Mouse (Mus musculus) right cerebral cortex, postnatal 14 days (tissue): ENCODE data around the gene Ubash3b.

ENCODE experiments used
- DNase-seq: peaks from one replicate; pipeline ENCODE4 v3.0.0; 2022

Gene Ubash3b

DNA sequence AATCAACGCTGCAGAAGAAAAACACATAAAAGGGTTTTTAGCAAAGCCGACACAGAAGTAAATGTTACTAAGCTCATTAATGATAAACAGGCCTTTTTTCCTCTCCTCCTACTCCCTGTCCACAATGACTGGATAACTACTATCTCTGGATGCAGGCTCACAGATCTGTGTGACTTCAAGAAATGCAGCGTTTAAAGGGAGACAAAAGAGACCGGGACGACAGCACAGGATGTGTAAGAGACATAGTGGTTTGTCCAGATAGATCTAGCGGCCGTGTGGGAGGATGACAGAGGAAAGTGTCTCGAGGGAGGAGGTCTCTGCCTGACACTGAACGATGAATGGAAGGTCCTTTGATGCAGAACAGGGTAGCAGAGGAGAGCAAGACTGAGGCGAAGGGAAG, 5.4 kb upstream of the Ubash3b start:
- no peak for DNase-seq

DNA sequence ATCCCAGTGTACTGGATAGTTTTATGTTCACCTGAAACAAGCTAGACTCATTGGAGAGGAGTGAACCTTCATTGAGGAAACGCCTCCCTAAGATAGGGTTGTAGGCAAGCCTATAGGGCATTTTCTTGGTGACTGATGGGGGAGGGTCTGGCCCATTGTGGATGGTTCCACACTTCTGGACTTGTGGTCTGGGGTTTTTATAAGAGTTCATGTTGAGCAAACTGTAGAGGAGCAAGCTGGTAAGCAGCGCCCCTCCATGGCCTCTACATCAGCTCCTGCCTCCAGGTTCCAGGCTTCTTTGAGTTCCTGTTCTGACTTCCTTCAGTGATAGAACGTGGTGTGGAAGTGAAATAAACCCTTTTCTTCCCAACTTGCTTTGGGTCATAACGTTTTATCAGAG, 866 bp upstream of the Ubash3b start:
- DNase-seq, result no peak

DNA sequence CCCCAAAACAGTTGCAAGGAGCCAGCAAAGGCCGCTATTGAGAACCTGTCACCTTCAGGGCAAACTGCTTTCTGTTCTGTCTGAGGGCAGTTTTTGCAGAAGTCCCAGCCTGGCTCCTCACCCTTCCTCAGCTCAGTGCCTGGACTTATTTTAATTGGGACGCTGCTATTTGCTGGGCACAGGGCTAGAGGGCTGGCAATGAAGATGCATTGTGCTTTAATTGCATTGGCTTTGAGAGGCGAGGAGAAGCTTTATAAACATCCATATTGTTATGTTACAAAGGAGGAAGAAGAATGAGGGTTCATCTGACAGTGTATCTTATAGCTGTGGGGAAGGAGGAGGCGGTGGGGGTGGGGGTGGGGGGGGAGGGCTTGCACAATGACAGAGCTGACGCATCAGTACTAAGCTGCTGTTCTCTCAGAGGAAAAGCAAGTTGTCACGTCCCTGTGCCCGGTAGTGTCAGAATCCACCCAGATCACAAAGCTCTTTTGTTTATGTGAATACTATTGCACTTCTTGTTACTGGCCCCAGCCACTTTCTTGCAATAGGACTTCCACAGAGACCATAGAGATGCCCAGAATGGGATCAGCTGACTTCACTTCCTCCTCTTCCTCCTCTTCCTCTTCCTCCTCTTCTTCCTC, 841 bp downstream of the Ubash3b start:
- DNase-seq, result no peak

DNA sequence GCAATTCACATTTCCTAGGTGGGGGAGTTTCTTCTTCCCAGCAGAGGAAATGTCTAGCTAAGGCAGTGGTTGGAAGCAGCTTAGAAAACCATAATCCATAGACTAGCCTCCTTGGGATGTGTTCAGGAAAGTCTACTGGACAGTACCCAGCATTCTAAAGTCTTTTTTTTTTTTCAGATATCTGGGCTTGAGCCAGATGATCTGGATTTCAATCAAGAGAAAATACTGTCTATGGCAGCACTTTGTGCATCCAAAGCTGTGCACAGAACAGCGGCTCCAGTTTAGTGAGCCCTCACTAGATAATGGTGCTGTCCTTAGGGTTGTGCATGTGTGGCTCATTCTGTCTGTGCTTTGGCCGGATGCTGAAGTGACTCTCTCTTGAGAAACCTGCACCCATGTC, 2.3 kb downstream of the Ubash3b start:
- no peak for DNase-seq

DNA sequence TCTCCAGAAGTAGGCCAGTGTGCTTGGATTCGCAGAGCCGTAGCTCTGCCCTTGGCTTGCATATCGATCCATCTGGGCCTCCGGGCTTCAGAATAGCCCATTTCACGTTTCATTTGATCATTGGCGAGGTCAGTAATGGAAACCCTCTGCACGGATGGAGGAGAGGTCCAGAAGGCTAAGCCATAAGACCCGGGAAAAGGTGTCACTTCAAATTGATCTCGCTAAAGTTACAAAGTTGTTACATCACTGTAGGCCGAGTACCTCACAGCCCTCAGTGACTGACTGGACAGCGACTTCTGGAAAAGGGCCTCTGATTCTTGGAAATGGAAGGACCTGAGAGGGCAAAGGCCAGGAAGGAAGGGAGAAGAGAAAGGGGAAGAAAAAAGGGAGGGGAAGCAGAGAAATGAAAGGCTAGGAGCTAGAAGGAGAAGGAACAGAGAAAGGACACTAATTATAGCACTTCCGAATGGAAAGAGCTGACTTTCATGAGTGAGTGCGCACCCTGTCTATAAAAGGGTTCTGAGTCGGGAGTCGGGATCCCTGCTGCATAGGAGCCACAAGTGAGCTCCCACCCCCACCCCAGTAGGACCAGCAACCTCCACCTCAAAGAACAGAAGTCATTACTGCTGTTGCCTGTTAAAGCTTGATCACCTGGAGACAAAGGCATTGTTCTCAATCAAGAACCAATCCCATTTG, 3.5 kb downstream of the Ubash3b start:
- DNase-seq, result no peak

DNA sequence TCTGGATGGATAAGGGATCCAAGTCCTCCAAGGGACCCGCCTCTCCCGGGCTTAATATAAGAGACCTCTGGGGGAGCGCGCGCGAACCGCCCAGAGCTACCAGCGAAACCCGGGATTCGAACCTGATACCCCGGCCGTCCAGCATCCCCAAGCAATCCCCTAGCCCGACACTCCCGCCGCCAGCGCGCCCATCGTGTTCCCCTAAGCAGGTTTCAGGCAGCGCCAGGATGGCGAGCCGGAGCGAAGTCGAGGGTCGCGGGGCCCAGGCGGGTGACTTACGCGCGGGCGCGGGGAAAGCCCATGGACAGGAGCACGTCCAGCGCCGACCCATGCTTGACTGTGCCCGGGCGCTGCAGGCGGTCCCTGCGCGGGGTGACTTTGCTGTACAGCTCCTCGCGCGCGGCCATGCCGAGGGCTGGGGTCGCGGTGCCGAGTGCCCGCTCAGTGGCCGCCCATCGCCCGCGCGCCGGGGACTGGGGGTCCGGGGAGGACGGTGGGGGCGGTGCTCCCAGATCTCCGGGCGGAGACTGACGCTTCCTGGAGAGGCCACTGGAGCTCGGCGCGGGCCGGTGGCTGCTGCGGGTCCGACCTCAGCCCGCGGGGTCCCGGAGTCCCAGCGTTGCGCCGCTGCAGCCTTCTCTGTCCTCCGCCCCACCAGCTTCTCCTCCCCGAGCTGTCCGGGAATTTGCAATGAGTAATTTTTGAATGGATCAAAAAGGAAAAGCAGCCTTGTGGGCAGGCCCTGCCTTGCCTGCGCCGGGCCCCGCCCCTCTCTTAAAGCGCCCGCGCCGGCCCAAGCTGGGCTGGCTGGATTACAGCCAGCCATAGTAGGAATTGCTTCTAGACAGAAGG, 4.3 kb downstream of the Ubash3b start:
- peak; percentile 67 for DNase-seq

DNA sequence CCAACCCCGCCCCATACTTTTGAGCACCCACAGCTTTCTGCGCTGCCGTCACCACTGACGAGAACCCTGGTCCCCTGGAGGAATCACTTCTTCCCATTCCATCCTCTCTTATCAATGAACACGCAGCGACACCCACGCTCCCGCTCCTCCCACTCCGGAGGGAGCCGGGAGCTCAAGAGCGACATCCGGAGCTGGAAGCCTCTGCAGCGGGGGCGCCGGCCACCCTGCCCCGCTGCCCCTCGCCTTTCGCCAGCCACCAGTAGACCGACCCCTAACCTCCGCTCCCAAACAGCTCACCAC, 4.8 kb downstream of the Ubash3b start:
- no peak for DNase-seq

DNA sequence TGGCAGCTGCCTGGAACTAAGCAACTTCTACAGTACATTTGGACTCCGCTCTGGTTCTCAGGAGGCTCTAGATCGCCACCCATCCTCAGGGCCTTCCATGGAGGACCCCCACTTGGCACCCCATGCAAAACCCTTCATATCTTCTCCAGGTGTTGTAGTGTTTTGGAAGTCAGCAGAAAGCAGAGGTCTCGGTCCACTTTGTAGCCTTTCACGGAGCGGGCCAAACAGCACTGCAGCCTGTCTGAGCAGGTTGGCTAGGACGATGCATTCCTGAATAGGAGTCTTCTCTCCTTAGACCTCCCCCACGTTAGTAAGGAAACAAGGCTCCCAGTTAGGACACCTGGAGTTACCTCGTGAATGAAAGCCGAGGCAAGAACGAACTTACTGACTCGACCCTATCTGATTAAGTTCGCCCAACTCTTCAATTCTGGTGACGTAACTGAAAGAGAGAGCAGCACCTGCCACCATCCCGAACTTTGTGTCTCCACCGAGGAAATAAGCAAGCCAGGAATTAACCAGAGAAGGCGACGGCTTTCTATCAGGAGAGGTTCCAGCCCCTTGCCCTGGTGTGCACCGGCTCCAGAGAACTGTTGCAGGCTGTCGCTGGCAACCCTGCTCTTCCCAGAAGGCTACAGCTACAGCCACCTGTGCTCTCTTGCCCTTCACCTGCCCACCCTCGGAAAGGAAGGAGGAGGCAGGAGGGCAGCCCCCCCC, 5.3 kb downstream of the Ubash3b start:
- DNase-seq, result no peak

DNA sequence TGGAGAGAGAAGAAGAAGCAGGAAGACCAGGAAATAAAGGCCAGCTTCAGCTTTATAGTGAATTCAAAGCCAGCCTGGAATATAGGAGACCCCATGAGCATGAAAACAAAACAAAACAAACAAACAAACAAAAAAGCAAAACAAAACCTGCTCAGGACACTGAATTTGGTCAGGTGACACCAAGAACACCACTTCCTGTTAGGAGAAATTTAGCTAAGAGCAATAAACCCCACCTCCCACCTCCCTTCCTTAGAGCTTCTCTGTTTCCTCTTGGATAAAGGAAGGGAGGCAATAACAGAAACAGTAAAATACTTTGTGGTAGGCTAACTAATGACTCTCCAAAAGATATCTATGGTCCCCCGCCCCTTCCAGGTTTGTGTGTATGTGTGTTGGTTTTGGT, 7.5 kb downstream of the Ubash3b start:
- DNase-seq, result no peak

DNA sequence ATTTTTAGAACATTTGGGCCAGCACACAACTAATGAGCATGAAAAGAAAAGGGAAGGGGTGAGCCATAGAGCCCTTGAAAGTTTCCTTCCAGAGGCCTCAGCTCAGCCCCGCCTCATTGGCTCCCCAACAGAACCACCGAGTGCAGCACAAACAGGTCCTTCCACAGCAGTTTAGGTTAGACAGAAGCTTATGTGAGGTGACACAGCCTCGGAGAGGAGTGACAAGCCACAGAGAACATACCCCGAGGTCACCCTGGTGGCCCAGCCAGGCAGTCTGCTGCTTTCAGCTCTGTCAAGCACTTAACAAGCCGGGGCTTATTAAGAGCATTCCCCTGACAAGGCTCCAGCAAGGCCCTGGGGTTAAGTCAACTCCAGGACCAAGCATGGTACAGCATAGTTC, 8.4 kb downstream of the Ubash3b start:
- DNase-seq, result no peak

DNA sequence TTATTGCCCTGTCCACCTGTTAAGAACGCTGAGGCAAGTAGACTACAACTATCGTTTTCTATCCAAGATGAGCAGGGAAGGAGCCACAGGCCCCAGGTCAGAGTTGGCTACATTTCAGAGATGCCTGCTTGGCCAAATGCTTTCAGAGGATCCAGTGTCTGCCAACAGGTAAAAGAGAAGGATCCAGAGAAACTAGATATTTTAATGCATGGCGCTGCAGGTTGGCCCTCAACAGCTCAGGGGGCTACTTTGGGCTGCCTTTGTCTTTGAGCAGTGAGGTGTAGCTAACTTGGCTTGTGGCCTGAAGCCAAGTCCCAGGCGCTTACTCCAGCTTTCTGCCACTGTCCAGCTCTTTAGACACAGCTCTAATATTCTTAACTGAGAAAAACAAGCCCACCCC, 10.0 kb downstream of the Ubash3b start:
- DNase-seq, result no peak

DNA sequence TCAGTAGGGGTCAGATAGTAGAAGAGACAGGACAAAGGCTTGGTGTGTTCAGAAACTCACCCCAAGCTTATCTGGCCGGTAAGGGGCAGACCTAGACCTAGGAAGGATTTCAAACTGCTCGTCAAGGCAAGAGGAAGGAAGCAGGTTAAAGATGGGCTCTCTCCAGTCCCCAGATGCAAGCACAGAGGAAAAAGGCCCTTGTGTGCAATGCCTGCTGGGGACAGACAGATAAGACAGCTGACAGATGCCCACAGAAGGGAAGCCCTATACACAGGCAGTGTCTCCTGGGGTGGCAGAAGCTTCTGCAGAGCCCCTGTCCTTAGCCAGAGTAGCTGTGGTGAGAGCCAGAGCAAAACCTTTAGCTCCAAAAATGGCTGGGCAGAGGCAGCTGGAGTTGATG, 11.6 kb downstream of the Ubash3b start:
- DNase-seq, result no peak

DNA sequence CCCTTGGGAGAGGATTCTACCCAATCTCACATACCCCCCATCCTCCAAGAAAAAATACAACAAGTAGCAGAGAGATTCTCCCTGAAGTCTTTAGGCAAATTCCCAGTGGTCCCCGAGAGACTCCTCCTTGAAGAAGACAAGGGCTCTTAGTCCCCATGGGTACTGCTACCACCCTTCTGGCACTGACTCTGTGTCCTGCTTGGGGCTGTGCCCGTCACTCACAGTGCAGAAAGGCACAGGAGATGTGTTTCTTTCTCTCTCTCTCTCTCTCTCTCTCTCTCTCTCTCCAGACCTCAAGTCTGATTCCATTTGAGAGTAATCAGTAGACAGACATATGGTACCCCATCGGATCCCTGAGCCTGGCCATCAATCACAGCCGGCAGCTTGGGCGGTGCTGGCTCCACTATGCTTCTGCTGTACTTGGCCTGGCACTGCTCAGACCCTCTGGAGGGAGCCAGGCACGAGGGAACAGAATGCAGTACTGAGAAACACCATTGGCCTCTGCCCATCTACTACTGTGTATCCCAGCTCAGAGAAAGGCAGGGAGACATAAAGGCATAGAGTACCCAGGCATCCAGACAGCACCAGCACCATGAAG, 12.3 kb downstream of the Ubash3b start:
- DNase-seq, result no peak

DNA sequence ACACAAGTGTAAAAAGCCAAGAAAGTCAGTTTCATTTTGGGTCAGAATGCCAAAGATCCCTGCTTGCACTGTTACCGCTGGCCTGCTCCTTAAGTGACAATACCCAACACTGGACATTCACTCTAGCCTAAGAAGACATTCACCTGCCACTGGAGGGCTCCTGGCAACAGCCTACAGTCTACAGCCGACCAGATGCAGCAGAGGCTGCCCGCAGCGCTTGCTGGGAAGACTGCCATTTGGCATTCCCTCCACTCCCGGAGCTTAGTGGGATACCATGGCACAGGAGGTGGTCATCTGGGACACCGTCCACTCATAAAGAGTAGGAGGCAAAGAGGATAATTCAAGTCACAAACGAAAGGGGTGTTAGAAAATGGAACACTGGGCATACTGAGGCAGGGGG, 12.9 kb downstream of the Ubash3b start:
- DNase-seq, result peak; percentile 30

DNA sequence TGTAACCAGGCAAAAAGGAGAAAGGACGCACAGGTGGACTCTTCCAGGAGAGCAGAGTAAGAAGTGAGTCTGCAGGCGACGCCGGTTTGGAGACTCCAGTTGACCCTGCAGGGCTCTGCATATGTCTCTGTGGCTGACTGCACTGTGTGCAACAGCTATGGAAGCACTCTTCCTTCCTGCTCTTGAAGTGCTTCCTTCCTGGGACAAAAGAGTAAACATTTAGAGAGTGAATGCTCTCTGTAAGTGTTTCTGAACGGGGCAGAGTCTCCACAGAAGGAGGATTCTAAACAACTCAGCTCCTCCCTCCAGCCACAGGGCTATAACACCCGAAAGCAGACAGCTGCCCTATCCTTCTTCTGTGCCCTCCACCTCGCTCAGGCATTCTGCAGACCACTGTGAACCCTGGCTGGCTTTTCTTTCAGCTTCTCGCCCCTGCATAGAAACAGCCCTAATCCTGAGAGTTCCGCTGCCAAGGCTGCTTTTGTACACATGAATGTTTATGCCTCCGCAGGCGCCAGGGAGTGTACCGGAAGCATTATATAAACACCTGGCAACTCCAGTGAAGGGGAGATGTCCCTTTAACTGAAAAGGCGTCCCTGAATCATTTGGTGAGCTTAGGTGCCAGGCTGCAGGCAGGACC, 14.2 kb downstream of the Ubash3b start:
- no peak for DNase-seq

DNA sequence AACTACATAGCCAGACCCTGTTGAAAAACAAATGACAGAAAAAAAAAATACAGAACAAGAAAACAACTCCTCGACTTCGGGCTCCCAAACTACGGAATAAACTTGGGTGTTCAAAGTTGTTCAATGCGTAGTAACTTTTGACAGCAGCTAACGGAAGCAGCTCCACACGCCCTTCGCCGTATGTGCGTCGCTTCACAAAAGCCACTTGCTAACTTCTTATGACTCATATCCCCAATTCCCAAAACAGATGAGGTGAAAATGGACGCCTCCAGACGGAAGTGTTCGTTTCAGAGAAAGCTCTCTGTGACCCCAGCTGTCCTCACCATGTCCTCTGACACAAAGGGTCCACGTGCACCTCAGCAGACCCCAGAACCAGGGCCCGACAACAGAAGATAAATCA, 17.7 kb downstream of the Ubash3b start:
- DNase-seq, result no peak

DNA sequence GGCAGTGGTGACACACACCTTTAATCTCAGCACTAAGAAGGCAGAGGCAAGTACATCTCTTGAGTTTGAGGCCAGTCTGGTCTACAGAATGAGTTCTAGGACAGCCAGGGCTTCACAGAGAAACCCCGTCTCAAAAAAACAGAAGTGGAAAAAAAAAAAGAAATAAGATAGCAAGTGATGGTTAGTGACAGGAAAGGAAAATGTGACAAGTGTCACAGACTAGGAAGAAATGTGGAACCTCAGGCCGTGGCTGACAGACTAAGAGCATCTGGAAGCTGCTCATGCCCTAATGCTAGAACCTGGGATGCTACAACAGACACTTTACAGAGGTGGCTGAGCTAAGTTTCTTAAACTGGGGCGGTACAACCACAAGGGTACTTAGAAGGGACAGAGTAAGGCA, 18.4 kb downstream of the Ubash3b start:
- DNase-seq, result no peak

DNA sequence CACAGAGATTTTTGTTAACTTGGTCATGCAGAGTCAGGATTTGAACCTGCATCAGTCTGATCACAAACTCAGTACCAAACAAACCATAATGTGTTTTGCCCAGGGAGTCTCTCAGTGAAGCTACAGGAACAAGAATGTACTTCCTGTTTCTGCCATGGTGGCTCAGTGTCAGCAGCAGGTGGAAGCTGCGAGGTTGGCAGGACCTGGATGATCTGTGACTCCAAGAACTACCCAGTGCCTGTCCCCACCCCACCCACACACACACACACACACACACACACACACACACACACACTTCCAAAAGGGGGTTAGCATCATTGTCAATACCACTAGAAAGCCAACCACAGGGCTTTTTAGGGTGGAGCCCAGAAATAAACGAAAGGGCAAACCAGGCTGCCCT, 20.5 kb downstream of the Ubash3b start:
- DNase-seq, result no peak

DNA sequence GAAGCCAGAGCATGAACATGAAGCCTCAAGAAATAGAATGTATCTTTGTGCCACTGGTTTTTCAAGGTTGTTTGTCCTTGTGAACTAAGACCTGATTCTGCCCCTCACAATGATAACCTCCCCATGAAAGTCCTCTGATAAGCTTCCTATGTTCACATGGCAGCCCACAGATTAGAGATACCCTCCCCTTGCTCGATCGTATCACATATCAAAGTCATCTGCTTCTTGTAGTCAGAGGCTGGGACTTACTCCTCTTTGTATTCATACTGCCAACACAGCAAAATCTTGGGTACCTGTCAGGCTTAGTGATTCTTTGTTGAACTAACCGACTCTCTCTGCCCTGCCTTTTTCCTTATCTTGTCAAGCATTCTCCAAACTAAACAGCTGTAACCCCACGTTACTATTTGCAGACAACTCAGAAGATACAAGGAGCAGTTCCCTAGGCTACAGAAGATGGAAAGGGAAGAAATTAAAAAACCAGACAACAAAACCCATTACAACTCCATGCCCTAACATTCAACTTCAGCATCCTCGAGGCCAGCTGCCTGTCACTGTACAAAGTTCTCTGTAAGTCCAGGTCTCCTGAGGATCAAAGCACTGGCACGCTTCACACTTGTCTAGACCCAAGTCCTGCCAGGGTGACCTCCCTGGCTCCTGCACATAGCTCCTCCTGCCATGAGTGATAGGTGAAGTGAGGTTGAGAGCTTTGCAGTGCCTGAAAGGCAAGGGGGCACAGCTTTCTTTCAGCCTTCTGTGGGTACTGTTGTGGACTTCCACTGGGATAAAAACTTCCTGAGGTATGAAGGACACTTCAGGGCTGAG, 22.3 kb downstream of the Ubash3b start:
- no peak for DNase-seq

DNA sequence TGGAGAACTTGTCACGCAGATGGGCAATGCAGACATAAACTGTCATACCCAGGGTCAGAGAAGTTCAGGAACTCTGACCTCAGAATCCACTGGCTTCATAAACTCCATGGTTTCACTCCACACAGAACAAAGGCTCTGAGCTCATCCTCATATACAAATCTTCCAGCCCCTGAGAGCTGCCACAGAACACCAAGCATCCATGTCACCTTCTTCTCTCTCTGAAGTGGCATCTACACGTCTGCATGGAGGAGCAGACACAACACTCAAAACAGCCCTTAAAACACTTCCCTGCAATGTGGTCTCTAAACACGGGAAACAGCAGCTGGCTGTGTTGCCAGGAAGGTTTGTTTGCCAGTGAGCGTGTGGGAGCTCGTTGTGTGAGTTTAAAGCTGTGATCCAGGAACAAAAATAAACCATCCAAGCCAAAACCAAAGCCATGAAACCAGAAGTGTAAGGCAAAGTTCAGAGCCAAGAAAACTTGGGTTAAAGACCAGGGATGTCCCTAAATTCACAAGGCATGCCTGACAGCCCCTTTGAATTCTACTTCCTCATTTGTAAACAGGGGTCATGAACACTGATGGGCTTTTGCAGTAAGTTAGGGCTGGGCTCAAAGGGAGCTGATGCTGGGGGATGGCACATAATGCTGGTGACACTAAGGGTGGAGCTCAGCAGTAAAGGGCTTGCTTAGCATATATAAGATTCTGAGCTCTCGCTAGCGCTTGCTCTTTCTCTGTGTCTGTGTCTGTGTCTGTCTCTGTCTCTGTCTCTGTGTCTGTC, 24.6 kb downstream of the Ubash3b start:
- no peak for DNase-seq

DNA sequence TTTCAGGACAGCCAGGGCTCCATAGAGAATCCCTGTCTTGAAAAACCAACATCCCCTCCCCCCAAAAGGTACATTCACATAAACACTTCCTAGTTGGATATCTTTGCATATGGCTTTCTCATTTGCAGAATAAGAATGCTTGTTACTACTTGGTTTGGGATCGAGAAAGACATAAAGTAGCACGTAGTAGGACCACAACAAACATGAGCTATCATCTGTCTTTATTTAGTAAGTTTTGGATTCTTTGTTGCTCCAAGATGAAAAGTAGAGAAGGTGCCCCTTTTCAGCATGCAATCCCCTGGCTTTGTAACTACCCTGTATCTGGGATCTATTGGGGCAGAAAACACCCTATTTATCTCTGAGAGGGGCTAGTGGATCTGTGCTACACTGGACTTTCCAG, 25.2 kb downstream of the Ubash3b start:
- DNase-seq, result no peak
